Mouse (Mus musculus) small intestine, adult 10 weeks (tissue): ENCODE data around the gene Usp25. TPM values are rescaled to one million over a fixed set of nuclear protein-coding genes. Genes with fewer than 3 reads are reported as not detected.

ENCODE experiments used
- polyA plus RNA-seq: library from polyadenylated mRNA; stranded (reverse); fragments of 350-450 nt; fragmentation: Illumina TruSeq; extraction: RNeasy Lipid Tissue Mini Kit (QIAGEN cat#74804); gene quantifications from one replicate; pipeline ENCODE4 v1.2.3, GENCODE M21; 2014; ENCODE audit warnings: low replicate concordance

Gene Usp25
- polyA plus RNA-seq: 97.0 TPM

GRCm38 (mm10) chr16:77013427-77014320 lies at the start of gene Usp25:
Usp25 (plus strand) TSS chr16:77013706.

